Mouse (Mus musculus) liver, adult 2 months (tissue): ENCODE results near the gene Ppargc1a. TPM values are rescaled to one million over a fixed set of nuclear protein-coding genes. Genes with fewer than 3 reads are reported as not detected.

ENCODE experiments used
- DNase-seq: peaks from one replicate; pipeline ENCODE4 v3.0.0-alpha.2; 2011; ENCODE audit warnings: low read depth, low spot score; ENCODE audit errors: extremely low read depth
- H3K27ac ChIP-seq: fragments of 200-500 bp; replicated peaks from 2 replicates; pipeline ENCODE4 v1.5.1; 2012; ENCODE audit warnings: low read depth, mild to moderate bottlenecking, control low read depth, inconsistent platforms, low read length; ENCODE audit not compliant: insufficient read depth
- H3K27me3 ChIP-seq: fragments of 200-500 bp; 2 replicates; pipeline ENCODE4 v1.6.1; 2012; ENCODE audit warnings: mild to moderate bottlenecking, moderate library complexity, low read length, inconsistent platforms; ENCODE audit not compliant: control insufficient read depth, insufficient read depth
- H3K36me3 ChIP-seq: fragments of 200-500 bp; 2 replicates; pipeline ENCODE4 v1.6.1; 2012; ENCODE audit warnings: low read length, inconsistent platforms; ENCODE audit not compliant: control insufficient read depth, insufficient read depth
- H3K4me1 ChIP-seq: fragments of 200-500 bp; 2 replicates; pipeline ENCODE4 v1.6.1; 2011; ENCODE audit warnings: low read length; ENCODE audit not compliant: control insufficient read depth, insufficient read depth
- H3K4me3 ChIP-seq: fragments of 200-500 bp; 2 replicates; pipeline ENCODE4 v1.5.1; 2011; ENCODE audit warnings: low read depth, mild to moderate bottlenecking, control low read depth, low read length, moderate library complexity; ENCODE audit not compliant: insufficient read depth
- H3K79me2 ChIP-seq: fragments of 200-500 bp; 2 replicates; pipeline ENCODE4 v1.6.1; 2012; ENCODE audit warnings: inconsistent platforms, mild to moderate bottlenecking, low read length, moderate library complexity; ENCODE audit not compliant: control insufficient read depth, insufficient read depth
- H3K9ac ChIP-seq: fragments of 200-500 bp; 2 replicates; pipeline ENCODE4 v1.6.1; 2012; ENCODE audit warnings: low read depth, mild to moderate bottlenecking, control low read depth, inconsistent platforms, low read length
- CTCF ChIP-seq: fragments of 200-500 bp; IDR thresholded peaks from 2 replicates; pipeline ENCODE4 v1.5.1; 2011; ENCODE audit warnings: low read depth, low read length, control low read depth
- POLR2A ChIP-seq: fragments of 200-500 bp; IDR thresholded peaks from 2 replicates; pipeline ENCODE4 v1.6.1; 2011; ENCODE audit warnings: low read length, control low read depth; ENCODE audit not compliant: insufficient read depth; ENCODE audit errors: extremely low read depth
- WGBS: fragments of 180-500 bp; shearing (Covaris S2); methylation state at CpG from one replicate; pipeline ENCODE4 v1.1.7; 2018; 5-methylcytosine and 5-hydroxymethylcytosine counted together
- polyA plus RNA-seq: library from polyadenylated mRNA; depleted of rRNA; stranded (reverse); fragments of >200 nt; gene quantifications from 2 replicates; pipeline ENCODE4 v1.2.3, GENCODE M21; 2012
- total RNA-seq: library from RNA; depleted of rRNA; stranded (reverse); fragments of >200 nt; gene quantifications from 2 replicates; pipeline ENCODE4 v1.2.3, GENCODE M21; 2014

Ppargc1a gene
- total and polyA plus RNA-seq, 2 experiments, result 1.6 to 5.4 TPM

DNA sequence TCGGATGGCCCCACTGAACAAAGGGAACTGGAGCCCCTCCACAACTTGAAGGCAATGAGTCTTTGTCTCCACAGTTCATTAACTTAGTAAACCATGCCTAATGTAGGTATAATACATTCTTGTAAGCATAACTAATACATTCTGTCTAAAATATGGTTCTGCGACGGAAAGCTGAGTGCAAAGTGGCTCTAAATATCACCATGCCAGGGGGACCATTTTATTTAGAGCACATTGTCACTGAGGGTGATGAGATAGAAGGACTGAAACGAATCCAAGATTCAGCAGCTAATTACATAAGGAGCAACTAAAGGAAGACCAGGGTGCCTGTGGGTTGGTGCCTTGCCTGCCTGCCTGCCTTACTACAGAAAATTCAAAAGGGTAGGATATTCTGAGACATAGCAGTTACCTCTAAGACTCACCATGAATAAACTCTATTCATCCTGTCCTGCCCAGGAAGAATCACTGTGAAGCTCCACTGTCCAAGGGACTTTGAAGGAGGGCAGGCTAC, 92.4 kb downstream of the Ppargc1a start:
- WGBS, result 90% methylated on average over 4 of the region's 4 CpGs
- Histone ChIP-seq H3K27ac (no peak overlapping the region), H3K36me3 (peaks cover 7% of the 10 kb centered on the region; the same call in 1 of the 2 replicates), H3K4me3 (no peak overlapping the region), H3K4me1 (no peaks in the 10 kb centered on the region), H3K9ac (no peak overlapping the region), H3K27me3 (no peaks in the 10 kb centered on the region), H3K79me2 (no peaks in the 10 kb centered on the region)
- TF ChIP-seq POLR2A (no peak), CTCF (no peak)
- no peak for DNase-seq

DNA sequence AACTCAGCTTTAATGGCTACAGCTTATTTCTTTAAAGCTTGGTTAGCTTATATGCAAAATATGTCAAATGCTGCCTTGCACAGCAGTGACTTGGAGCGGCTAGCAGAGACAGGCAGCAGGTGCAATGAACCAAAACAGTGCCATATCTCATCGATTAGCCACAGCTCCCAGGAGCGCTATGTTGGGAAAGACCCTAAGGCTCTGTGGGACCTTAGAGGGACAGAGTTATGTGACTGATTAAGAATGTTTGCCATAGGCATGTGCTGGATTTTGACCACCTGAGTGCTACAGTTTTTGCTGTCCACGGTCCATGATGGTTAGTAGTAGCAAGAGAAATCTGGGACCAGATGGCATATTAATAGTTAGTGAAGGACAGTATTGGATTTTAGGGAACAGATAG, 95.9 kb downstream of the Ppargc1a start:
- Histone ChIP-seq H3K27me3 (no peaks in the 10 kb centered on the region), H3K27ac (no peak overlapping the region), H3K9ac (no peak overlapping the region), H3K4me3 (no peak overlapping the region), H3K79me2 (no peaks in the 10 kb centered on the region), H3K4me1 (no peaks in the 10 kb centered on the region), H3K36me3 (peaks cover 8% of the 10 kb centered on the region; the same call in 1 of the 2 replicates)
- no peak for DNase-seq
- 98% methylated on average over 4 of the region's 4 CpGs for WGBS
- TF ChIP-seq POLR2A (no peak), CTCF (no peak)

DNA sequence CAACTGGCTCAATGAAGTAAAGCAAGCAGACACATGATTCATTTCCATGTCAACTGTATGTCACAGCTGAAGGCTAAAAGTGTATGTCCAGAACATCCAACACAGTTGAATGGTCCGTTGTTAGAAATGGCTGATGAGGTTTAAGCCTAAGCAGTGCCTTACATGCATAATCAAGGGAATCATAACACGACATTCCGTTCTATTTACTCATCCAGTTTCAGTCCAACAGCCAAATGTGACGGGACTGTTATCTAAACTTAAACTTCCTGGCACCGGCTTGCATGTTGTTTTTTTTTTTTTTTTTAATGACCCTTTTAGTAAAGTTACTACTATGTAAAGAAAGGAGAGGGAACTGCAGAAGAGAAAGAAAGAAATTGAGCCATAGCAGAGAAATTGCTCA, 101.5 kb downstream of the Ppargc1a start:
- Histone ChIP-seq H3K79me2 (no peaks in the 10 kb centered on the region), H3K4me3 (no peak overlapping the region), H3K27me3 (no peaks in the 10 kb centered on the region), H3K36me3 (peaks cover 13% of the 10 kb centered on the region; the same call in 1 of the 2 replicates), H3K9ac (no peak overlapping the region), H3K27ac (no peak overlapping the region), H3K4me1 (no peaks in the 10 kb centered on the region)
- TF ChIP-seq POLR2A, result no peak
- TF ChIP-seq CTCF, result no peak
- WGBS, result 55% methylated on average over 5 of the region's 5 CpGs
- no peak for DNase-seq

DNA sequence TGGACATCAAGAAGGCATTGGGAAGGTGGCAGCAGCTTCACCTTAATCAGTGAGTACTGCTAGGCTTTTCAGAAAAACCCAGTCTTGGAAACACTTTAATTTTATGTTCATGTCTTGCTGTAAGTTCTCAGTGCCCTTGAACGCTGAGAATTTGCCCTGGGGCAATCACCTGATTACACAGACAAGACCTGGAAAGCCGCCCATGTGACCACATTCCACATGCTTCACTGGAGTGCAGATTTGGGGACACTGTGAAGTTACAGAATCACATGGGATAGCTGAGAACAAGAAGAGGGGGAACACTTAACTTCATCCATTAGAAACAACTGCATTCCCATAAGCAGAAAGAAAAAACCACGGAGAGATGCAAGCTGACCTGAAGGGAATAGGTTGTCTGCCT, 115.5 kb downstream of the Ppargc1a start:
- Histone ChIP-seq H3K36me3 (peaks cover 1% of the 10 kb centered on the region; the same call in 1 of the 2 replicates), H3K27ac (no peak overlapping the region), H3K4me3 (no peak overlapping the region), H3K27me3 (no peaks in the 10 kb centered on the region), H3K4me1 (peaks cover 2% of the 10 kb centered on the region; the same call in 1 of the 2 replicates), H3K9ac (no peak overlapping the region), H3K79me2 (no peaks in the 10 kb centered on the region)
- peak; percentile 66 for DNase-seq
- TF ChIP-seq POLR2A, result no peak
- no peak for TF ChIP-seq CTCF
- 65% methylated on average over 3 of the region's 3 CpGs for WGBS

DNA sequence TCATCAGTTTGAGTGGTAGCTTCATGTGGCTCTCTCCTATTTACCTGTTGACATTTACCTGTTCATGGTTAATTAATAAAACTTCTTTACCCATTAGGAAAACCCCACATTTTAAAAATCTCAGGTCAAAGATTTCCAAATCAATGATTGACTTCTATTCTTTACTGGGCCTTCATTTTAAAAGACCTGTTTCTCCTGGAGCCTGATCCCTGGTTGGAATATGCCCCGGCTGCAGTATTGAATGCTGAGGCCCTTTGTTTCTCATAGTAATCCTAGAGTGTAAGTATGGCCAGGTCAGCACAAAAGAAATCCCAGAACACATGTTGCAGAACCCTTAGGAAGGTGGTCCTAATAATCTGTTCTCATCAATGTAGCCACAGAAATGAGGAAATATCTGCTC, 119.9 kb downstream of the Ppargc1a start:
- 83% methylated on average over 1 of the region's 1 CpGs for WGBS
- TF ChIP-seq CTCF (no peak), POLR2A (no peak)
- Histone ChIP-seq H3K27ac (no peak overlapping the region), H3K79me2 (no peaks in the 10 kb centered on the region), H3K4me1 (peaks cover 11% of the 10 kb centered on the region; the same call in 1 of the 2 replicates), H3K27me3 (no peaks in the 10 kb centered on the region), H3K36me3 (no peaks in the 10 kb centered on the region), H3K4me3 (no peak overlapping the region), H3K9ac (no peak overlapping the region)
- no peak for DNase-seq

DNA sequence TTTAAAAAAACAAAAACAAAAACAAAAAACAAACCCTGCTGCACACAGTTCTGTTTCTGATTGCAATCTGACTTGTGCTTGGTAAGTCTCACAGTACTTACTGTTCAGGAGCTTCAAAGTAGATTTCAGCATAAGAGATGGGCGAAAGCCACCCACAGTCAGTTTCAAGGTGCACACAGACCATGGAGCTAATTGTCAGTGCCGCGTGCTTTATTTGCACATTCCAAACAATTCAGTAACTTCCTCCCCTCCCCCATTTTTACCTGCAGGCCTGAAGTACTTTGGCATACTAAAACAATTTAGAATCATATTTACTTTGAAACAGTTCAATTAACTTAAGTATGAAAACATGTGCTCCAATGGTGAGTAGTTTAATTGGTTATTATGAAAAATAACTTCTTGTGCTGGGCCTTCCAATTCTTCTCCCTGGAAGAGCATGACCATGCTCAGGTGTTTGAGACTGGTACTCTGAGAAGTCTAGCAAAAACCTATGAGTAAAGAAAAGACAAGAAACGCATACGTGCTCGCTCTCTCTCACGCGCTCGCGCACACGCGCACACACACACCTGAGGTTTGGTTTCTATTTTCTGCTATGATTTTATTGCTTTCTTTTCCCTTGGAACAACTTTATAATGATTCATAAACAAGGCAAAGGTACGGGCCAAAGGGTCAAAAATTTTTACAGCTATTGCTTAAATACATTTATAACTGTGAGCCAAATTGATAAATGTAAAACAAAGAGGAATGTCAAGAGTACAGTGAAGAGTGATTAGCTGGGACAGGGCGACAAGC, 121.0 kb downstream of the Ppargc1a start:
- TF ChIP-seq POLR2A (no peak), CTCF (no peak)
- Histone ChIP-seq H3K79me2 (no peaks in the 10 kb centered on the region), H3K9ac (no peak overlapping the region), H3K27ac (peak overlapping the region; percentile 32; the same call in 1 of the 2 replicates), H3K4me3 (no peak overlapping the region), H3K27me3 (no peaks in the 10 kb centered on the region), H3K4me1 (peaks cover 11% of the 10 kb centered on the region; the same call in 1 of the 2 replicates), H3K36me3 (no peaks in the 10 kb centered on the region)
- DNase-seq, result peak; percentile 69
- WGBS, result 80% methylated on average over 14 of the region's 14 CpGs
